Mouse (Mus musculus) spleen, adult 2 months (tissue): ENCODE results near the gene Bnipl. TPM values are rescaled to one million over a fixed set of nuclear protein-coding genes. Genes with fewer than 3 reads are reported as not detected.

ENCODE experiments used
- DNase-seq, 2 experiments: peaks; one replicate each; pipeline versions ENCODE4 v3.0.0 to v3.0.0-alpha.2; 2012 to 2021; ENCODE audit warnings: low spot score in 2 of 2, low read depth in 1 of 2
- H3K27ac ChIP-seq: fragments of 200-500 bp; 2 replicates; pipeline ENCODE4 v1.5.1; 2012; ENCODE audit warnings: low read length, inconsistent platforms; ENCODE audit not compliant: insufficient read depth
- H3K27me3 ChIP-seq: fragments of 200-500 bp; 2 replicates; pipeline ENCODE4 v1.6.1; 2012; ENCODE audit warnings: mild to moderate bottlenecking, moderate library complexity, low read length, inconsistent platforms; ENCODE audit not compliant: control insufficient read depth, insufficient read depth
- H3K36me3 ChIP-seq: fragments of 200-500 bp; 2 replicates; pipeline ENCODE4 v1.6.1; 2012; ENCODE audit warnings: mild to moderate bottlenecking, low read length, inconsistent platforms; ENCODE audit not compliant: control insufficient read depth, insufficient read depth
- H3K4me1 ChIP-seq: fragments of 200-500 bp; 2 replicates; pipeline ENCODE4 v1.6.1; 2011; ENCODE audit warnings: inconsistent platforms; ENCODE audit not compliant: control insufficient read depth, insufficient read depth, insufficient read length
- H3K4me3 ChIP-seq: fragments of 200-500 bp; 2 replicates; pipeline ENCODE4 v1.5.1; 2011; ENCODE audit warnings: mild to moderate bottlenecking, inconsistent platforms; ENCODE audit not compliant: insufficient read depth, insufficient read length; ENCODE audit errors: extremely low read depth
- CTCF ChIP-seq: fragments of 200-500 bp; IDR thresholded peaks from 2 replicates; pipeline ENCODE4 v1.5.1; 2011; ENCODE audit warnings: mild to moderate bottlenecking, inconsistent platforms; ENCODE audit not compliant: insufficient read depth, insufficient read length, insufficient replicate concordance; ENCODE audit errors: extremely low read depth
- POLR2A ChIP-seq: fragments of 200-500 bp; IDR thresholded peaks from 2 replicates; pipeline ENCODE4 v1.6.1; 2011; ENCODE audit warnings: low read depth, low read length, inconsistent platforms
- WGBS: fragments of 180-500 bp; shearing (Covaris S2); methylation state at CpG from one replicate; pipeline ENCODE4 v1.1.7; 2018; 5-methylcytosine and 5-hydroxymethylcytosine counted together
- polyA plus RNA-seq: library from polyadenylated mRNA; depleted of rRNA; stranded (reverse); fragments of >200 nt; gene quantifications from 2 replicates; pipeline ENCODE4 v1.2.3, GENCODE M21; 2012

Gene Bnipl
- polyA plus RNA-seq, 1 experiment: 0.07 TPM

GRCm38 (mm10) chr3:95227214-95227613 is 23.8 kb downstream of the Bnipl start:
- Histone ChIP-seq H3K36me3 (peaks cover 7% of the 10 kb centered on the region), H3K4me1 (peaks cover 8% of the 10 kb centered on the region; the same call in 1 of the 2 replicates), H3K4me3 (no peak overlapping the region), H3K27me3 (no peaks in the 10 kb centered on the region), H3K27ac (no peak overlapping the region)
- no peak for DNase-seq
- no peak for TF ChIP-seq POLR2A
- TF ChIP-seq CTCF: no peak
- 52% methylated on average over 1 of the region's 1 CpGs for WGBS

GRCm38 (mm10) chr3:95224295-95224694 is 26.7 kb downstream of the Bnipl start:
- TF ChIP-seq CTCF (no peak), POLR2A (no peak)
- Histone ChIP-seq H3K4me3 (no peak overlapping the region), H3K36me3 (peaks cover 4% of the 10 kb centered on the region), H3K27me3 (no peaks in the 10 kb centered on the region), H3K4me1 (no peaks in the 10 kb centered on the region), H3K27ac (no peak overlapping the region)
- no peak for DNase-seq
- WGBS: 85% methylated on average over 6 of the region's 6 CpGs

- no peaks in the 10 kb centered on the region for H3K4me1 ChIP-seq
- WGBS: 84% methylated on average over 2 of the region's 2 CpGs
- no peak overlapping the region for H3K27ac ChIP-seq
- no peaks in the 10 kb centered on the region for H3K27me3 ChIP-seq
- H3K4me3 ChIP-seq: no peak overlapping the region
- DNase-seq: no peak
- peaks cover 4% of the 10 kb centered on the region for H3K36me3 ChIP-seq
- TF ChIP-seq CTCF: no peak
- TF ChIP-seq POLR2A: no peak
These were observed 28.0 kb downstream of the Bnipl start for GRCm38 (mm10) chr3:95223041-95223440.

- WGBS: 60% methylated on average over 6 of the region's 6 CpGs
- no peaks in the 10 kb centered on the region for H3K4me1 ChIP-seq
- peaks cover 11% of the 10 kb centered on the region for H3K36me3 ChIP-seq
- no peaks in the 10 kb centered on the region for H3K27me3 ChIP-seq
- peak overlapping the region; percentile 100 for H3K27ac ChIP-seq
- no peak for DNase-seq
- H3K4me3 ChIP-seq: 0 out of 2 replicates have a peak overlapping the region, but pooled peaks have one; percentile 14
- no peak for TF ChIP-seq CTCF
- TF ChIP-seq POLR2A: no peak
These were observed 32.4 kb downstream of the Bnipl start for GRCm38 (mm10) chr3:95218466-95219137.

- TF ChIP-seq POLR2A (peak; percentile 67; the same call in 1 of the 2 replicates), CTCF (peak; percentile 89)
- DNase-seq: peak; percentile 89 to 94
- peak within 1 kb of the TSS; percentile 100 for H3K27ac ChIP-seq
- H3K27me3 ChIP-seq: no peaks in the 10 kb centered on the region
- H3K4me1 ChIP-seq: no peaks in the 10 kb centered on the region
- H3K36me3 ChIP-seq: peaks cover 10% of the 10 kb centered on the region
- peak within 1 kb of the TSS; percentile 88 for H3K4me3 ChIP-seq
- WGBS: under 1% methylated on average over 56 of the region's 56 CpGs
These were observed 33.5 kb downstream of the Bnipl start, which contains the start of gene Gabpb2 for GRCm38 (mm10) chr3:95217255-95218134. TSS of gene Gabpb2 (minus strand) at chr3:95217916.

- 16% methylated on average over 4 of the region's 4 CpGs for WGBS
- no peaks in the 10 kb centered on the region for H3K27me3 ChIP-seq
- H3K4me3 ChIP-seq: peak overlapping the region; percentile 88; the same call in 1 of the 2 replicates
These were observed 34.2 kb downstream of the Bnipl start for GRCm38 (mm10) chr3:95216655-95217254.

More at GRCm38 (mm10) chr3:95216655-95217254, 34.2 kb downstream of the Bnipl start:
- no peak for DNase-seq
- Histone ChIP-seq H3K27ac (no peak overlapping the region), H3K36me3 (peaks cover 11% of the 10 kb centered on the region), H3K4me1 (no peaks in the 10 kb centered on the region)
- TF ChIP-seq CTCF (no peak), POLR2A (no peak)
